Mouse (Mus musculus) embryonic facial prominence, embryonic 11.5 days (tissue): ENCODE results near the gene Trim72. TPM values are rescaled to one million over a fixed set of nuclear protein-coding genes. Genes with fewer than 3 reads are reported as not detected.
"Not testable (repeated sequence)": the region's sequence is repeated elsewhere in the genome, so short reads cannot be mapped to it uniquely, and the experiment has no call there.

Source experiments
- ATAC-seq: fragments of 200-750 bp; cut with Nextera tagmentation; replicated peaks from 2 replicates; pipeline ENCODE4 v1.8.0; 2017; ENCODE audit warnings: low read depth; ENCODE audit not compliant: insufficient number of reproducible peaks, low FRiP score, low TSS enrichment
- DNase-seq: peaks from one replicate; pipeline ENCODE4 v3.0.0-alpha.2; 2015; ENCODE audit warnings: low spot score
- H3K27ac ChIP-seq: fragments of 300-500 bp; sonication (generic); replicated peaks from 2 replicates; pipeline ENCODE4 v1.5.1; 2014; ENCODE audit warnings: mild to moderate bottlenecking, low read depth, low read length, control low read depth
- H3K27me3 ChIP-seq: fragments of 300-500 bp; sonication (generic); 2 replicates; pipeline ENCODE4 v1.6.1; 2014; ENCODE audit warnings: mild to moderate bottlenecking, low read length, moderate library complexity, mixed read lengths; ENCODE audit not compliant: control insufficient read depth, insufficient read depth
- H3K36me3 ChIP-seq: fragments of 300-500 bp; sonication (generic); replicated peaks from 2 replicates; pipeline ENCODE4 v1.6.1; 2014; ENCODE audit warnings: low read depth, mild to moderate bottlenecking, low read length, moderate library complexity, mixed read lengths; ENCODE audit not compliant: control insufficient read depth, insufficient read depth
- H3K4me1 ChIP-seq: fragments of 300-500 bp; sonication (generic); 2 replicates; pipeline ENCODE4 v1.6.1; 2014; ENCODE audit warnings: low read length, mixed read lengths; ENCODE audit not compliant: control insufficient read depth, insufficient read depth
- H3K4me2 ChIP-seq: fragments of 300-500 bp; sonication (generic); 2 replicates; pipeline ENCODE4 v1.6.1; 2014; ENCODE audit warnings: low read depth, mild to moderate bottlenecking, control low read depth, low read length, moderate library complexity
- H3K4me3 ChIP-seq: fragments of 300-500 bp; sonication (generic); 2 replicates; pipeline ENCODE4 v1.5.1; 2014; ENCODE audit warnings: low read depth, low read length, control low read depth
- H3K9ac ChIP-seq: fragments of 300-500 bp; sonication (generic); replicated peaks from 2 replicates; pipeline ENCODE4 v1.6.1; 2014; ENCODE audit warnings: mild to moderate bottlenecking, control low read depth, low read length
- H3K9me3 ChIP-seq: fragments of 300-500 bp; sonication (generic); replicated peaks from 2 replicates; pipeline ENCODE4 v1.6.1; 2016; ENCODE audit warnings: mild to moderate bottlenecking, low read length, inconsistent platforms, mixed read lengths; ENCODE audit not compliant: control insufficient read depth
- WGBS: fragments of 180-500 bp; shearing (Covaris S2); extraction: QIAGEN DNeasy Blood & Tissue Kit; methylation state at CpG from one replicate; pipeline ENCODE4 v1.1.7; 2014; 5-methylcytosine and 5-hydroxymethylcytosine counted together
- polyA plus RNA-seq: library from polyadenylated mRNA; unstranded; fragments of >200 nt; fragmentation: Nextera tagmentation; extraction: Ambion mirVana; gene quantifications from 2 replicates; pipeline ENCODE4 v1.2.1, GENCODE M21; 2014

Trim72 gene
- polyA plus RNA-seq, 1 experiment from 2014 or later = 0.10 TPM

- DNase-seq (no peak), ATAC-seq (no peak)
- WGBS = 86% methylated on average over 6 of the region's 6 CpGs
- no peaks in the 10 kb centered on the region for H3K27me3 ChIP-seq
- H3K4me3 ChIP-seq = no peak overlapping the region
- H3K9me3 ChIP-seq = no peaks in the 10 kb centered on the region
- no peak overlapping the region for H3K27ac ChIP-seq
- H3K4me2 ChIP-seq = no peak overlapping the region
- no peak overlapping the region for H3K9ac ChIP-seq
- H3K4me1 ChIP-seq = no peaks in the 10 kb centered on the region
- H3K36me3 ChIP-seq = no peaks in the 10 kb centered on the region
These were observed 651 bp upstream of the Trim72 start for GRCm38 (mm10) chr7:128003098-128003497.

DNA sequence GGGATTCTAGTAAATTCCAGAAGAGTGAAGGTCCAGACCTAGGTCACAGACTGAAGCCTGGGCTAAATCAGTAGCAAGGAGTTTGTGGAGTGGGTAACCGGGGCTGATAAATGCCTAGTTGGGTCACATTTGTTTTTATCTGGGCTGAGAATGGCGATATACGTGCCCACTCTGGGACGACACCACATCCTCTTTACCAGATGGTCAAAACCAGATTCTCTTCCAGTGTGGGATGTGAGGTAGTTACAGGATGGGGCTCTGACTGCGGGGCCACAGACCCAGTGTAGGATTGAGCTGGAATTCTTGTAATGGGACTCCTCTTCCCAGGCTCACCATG lies 369 bp downstream of the Trim72 start:
- DNase-seq (no peak), ATAC-seq (peak; percentile 41; the same call in 1 of the 2 replicates)
- WGBS = 57% methylated on average over 5 of the region's 5 CpGs
- Histone ChIP-seq H3K4me2 (no peak overlapping the region), H3K4me1 (no peaks in the 10 kb centered on the region), H3K9ac (no peak overlapping the region; the same call in 1 of the 2 replicates), H3K27ac (no peak overlapping the region), H3K9me3 (no peaks in the 10 kb centered on the region), H3K27me3 (no peaks in the 10 kb centered on the region), H3K4me3 (no peak overlapping the region), H3K36me3 (no peaks in the 10 kb centered on the region)

DNA sequence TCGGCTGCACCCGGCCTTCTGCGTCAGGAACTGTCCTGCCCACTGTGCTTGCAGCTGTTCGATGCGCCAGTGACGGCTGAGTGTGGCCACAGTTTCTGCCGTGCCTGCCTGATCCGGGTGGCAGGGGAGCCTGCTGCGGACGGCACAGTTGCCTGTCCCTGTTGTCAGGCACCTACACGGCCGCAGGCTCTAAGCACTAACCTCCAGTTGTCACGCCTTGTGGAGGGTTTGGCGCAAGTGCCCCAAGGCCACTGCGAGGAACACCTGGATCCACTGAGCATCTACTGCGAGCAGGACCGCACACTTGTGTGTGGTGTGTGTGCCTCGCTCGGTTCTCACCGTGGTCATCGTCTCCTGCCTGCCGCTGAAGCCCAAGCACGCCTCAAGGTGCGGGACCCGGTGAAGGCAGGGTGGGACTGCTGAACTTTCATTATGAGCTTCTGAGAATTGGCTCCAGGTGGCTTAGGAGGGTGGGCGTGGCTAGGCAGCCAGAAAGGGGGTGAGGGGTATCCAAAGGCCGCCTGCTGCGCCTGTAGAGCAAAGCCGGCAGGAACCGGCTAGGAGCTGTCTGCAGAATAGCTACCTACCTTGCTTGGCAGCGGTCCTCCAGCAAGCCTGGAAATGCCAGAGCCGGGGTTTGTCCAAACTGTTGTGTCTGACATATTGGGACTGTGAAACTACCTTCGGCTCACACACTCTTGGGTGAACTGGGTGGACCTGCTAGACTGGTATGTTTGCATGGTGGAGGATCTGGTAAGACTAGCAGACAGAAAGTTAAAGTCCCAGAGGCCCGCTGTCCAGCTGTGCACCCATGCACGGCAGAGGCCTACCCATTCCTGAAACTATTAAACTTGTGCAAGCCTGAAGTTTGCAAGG lies 976 bp downstream of the Trim72 start:
- Histone ChIP-seq H3K9ac (peak overlapping the region; percentile 22), H3K27me3 (no peaks in the 10 kb centered on the region), H3K4me1 (no peaks in the 10 kb centered on the region), H3K36me3 (no peaks in the 10 kb centered on the region), H3K9me3 (no peaks in the 10 kb centered on the region), H3K27ac (no peak overlapping the region), H3K4me2 (peak overlapping the region; percentile 39), H3K4me3 (peak overlapping the region; percentile 18; the same call in 1 of the 2 replicates)
- WGBS = 15% methylated on average over 35 of the region's 35 CpGs
- ATAC-seq = peak; percentile 45; the same call in 1 of the 2 replicates
- DNase-seq = peak; percentile 68

DNA sequence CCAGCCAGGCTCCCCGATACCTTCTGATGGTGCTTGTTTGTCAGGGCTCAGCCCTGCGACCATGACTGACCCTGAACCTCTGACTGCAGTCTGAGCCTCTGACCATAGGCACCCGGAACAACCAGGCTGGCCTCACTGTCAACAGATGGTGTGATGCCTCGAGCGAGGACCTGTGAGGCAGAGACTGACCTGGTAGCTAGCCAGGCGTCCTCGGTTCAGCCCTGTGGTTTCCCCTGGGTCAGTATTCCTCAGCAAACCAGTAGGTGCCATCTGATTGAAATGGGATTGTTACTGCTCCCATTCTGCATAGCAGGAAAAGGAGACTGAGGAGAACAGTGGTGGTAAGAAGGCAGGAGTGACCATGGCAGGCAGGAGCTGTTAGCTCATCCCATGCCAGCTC lies 2.4 kb downstream of the Trim72 start:
- no peak overlapping the region for H3K4me2 ChIP-seq
- H3K4me3 ChIP-seq = no peak overlapping the region
- H3K27me3 ChIP-seq = no peaks in the 10 kb centered on the region
- no peak overlapping the region for H3K27ac ChIP-seq
- no peak overlapping the region for H3K9ac ChIP-seq
- no peak for ATAC-seq
- 76% methylated on average over 7 of the region's 7 CpGs for WGBS
- H3K4me1 ChIP-seq = no peaks in the 10 kb centered on the region
- DNase-seq = no peak
- no peaks in the 10 kb centered on the region for H3K36me3 ChIP-seq
- no peaks in the 10 kb centered on the region for H3K9me3 ChIP-seq

GRCm38 (mm10) chr7:128009715-128010340 lies 6.1 kb downstream of the Trim72 start:
- H3K36me3 ChIP-seq = no peaks in the 10 kb centered on the region
- H3K9me3 ChIP-seq = no peaks in the 10 kb centered on the region
- no peaks in the 10 kb centered on the region for H3K4me1 ChIP-seq
- DNase-seq = no peak
- H3K4me2 ChIP-seq = no peak overlapping the region
- ATAC-seq = 0 out of 2 replicates have a peak, but pooled peaks have one; percentile 37
- H3K4me3 ChIP-seq = no peak overlapping the region
- peak overlapping the region; percentile 13; the same call in 1 of the 2 replicates for H3K9ac ChIP-seq
- no peaks in the 10 kb centered on the region for H3K27me3 ChIP-seq
- 49% methylated on average over 39 of the region's 40 CpGs for WGBS
- no peak overlapping the region for H3K27ac ChIP-seq

- DNase-seq (no peak), ATAC-seq (no peak)
- Histone ChIP-seq H3K4me3 (no peak overlapping the region), H3K9ac (no peak overlapping the region), H3K27ac (no peak overlapping the region), H3K9me3 (no peaks in the 10 kb centered on the region), H3K27me3 (no peaks in the 10 kb centered on the region), H3K36me3 (no peaks in the 10 kb centered on the region), H3K4me2 (no peak overlapping the region), H3K4me1 (no peaks in the 10 kb centered on the region)
- WGBS = 79% methylated on average over 13 of the region's 13 CpGs
These were observed 8.5 kb downstream of the Trim72 start for GRCm38 (mm10) chr7:128012136-128012780.

GRCm38 (mm10) chr7:128013116-128013515 lies 9.4 kb downstream of the Trim72 start:
- Histone ChIP-seq H3K4me1 (no peaks in the 10 kb centered on the region), H3K9ac (no peak overlapping the region), H3K27me3 (no peaks in the 10 kb centered on the region), H3K9me3 (no peaks in the 10 kb centered on the region), H3K27ac (no peak overlapping the region), H3K4me2 (no peak overlapping the region), H3K4me3 (no peak overlapping the region), H3K36me3 (no peaks in the 10 kb centered on the region)
- DNase-seq (no peak), ATAC-seq (no peak)
- WGBS = 92% methylated on average over 13 of the region's 13 CpGs

DNA sequence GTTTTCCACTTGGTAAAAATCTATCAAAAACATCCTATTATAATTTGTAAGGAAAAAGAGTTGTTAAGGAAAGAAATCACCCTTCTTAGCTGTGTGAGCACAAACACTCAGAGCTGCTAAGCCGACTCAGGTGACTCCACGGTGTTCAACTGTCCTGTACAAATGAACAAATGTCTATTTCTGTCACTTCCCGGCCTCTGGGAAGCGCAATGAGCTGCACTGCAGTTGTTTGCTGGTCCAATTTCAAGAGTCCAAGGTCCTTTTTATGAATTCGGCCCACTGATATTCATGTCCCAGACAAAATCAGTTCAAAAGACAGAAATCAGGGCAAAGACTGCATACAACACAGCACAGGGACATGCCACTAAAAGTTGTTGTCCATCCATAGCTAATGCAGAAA lies 12.4 kb downstream of the Trim72 start:
- H3K9me3 ChIP-seq, ATAC-seq, H3K4me3 ChIP-seq, DNase-seq, H3K4me1 ChIP-seq, H3K36me3 ChIP-seq, H3K4me2 ChIP-seq, H3K27ac ChIP-seq, H3K9ac ChIP-seq, H3K27me3 ChIP-seq: not testable (repeated sequence)
- WGBS = 88% methylated on average over 5 of the region's 5 CpGs
